Mouse (Mus musculus) embryonic stem cell, embryonic (primary cell): ENCODE measurements at regions not wholly inside any gene's neighbourhood (a gene's known extent, or its start where the extent isn't known, plus 50 kb on each side); places are given as distances from the start of the nearest gene placed in this dataset.

ENCODE experiments used
- CTCF ChIA-PET, 4 experiments: fragments of 300-600 bp in 2 of 4; fragments of 350-600 bp in 2 of 4; sonication (Branson Sonifier 250); formaldehyde crosslinking; loops; one replicate each; lab custom pipeline; 2022; ENCODE audit warnings: inconsistent platforms in 2 of 4; lab: Charles Lee
- POLR2A ChIA-PET, 4 experiments: fragments of 300-600 bp in 2 of 4; fragments of 350-600 bp in 2 of 4; sonication (Branson Sonifier 250); formaldehyde crosslinking; loops; one replicate each; lab custom pipeline; 2022; ENCODE audit warnings: antibody characterized with exemption in 4 of 4, inconsistent platforms in 1 of 4; lab: Charles Lee

GRCm38 (mm10) chr5:42767688-42768087 lies 465.3 kb upstream of the Cpeb2 start:
- ChIA-PET CTCF (no interaction called here), POLR2A (no interaction called here)

DNA sequence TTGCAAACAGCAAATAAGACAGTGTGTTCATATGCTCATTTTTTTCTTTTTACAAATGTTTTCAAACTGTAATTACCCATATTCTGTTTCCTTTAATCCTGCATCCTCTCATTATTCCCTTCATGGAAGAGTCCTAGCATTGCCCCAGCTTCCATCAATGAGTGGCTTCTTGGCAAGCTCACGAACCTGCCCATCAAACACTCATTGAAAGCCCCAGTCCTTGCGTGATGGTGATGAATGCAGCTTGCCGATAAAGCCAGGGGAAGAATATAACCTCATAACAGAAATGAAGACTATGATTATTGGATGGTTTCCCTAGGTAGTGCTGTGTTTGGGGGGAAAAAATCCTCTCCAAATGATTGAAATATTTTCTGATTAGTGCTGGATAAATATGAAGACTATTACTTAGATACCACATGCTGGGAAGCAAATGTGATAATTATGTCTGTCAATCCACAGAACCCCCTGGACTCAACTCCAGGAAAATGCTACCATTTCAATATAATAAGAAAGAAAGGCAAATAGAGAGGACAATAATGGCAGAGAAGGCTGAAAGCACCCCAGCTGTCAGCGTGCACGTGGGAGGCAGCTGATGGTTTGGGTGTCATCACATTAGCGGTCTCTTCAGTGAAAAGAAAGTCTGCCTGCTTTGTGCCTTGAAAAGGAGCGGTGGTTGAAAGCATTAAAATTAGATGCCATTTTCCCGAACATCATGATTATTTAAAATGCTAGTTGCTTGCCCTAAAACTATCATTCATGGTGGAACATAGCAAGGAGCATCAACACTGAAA lies 455.7 kb upstream of the Cpeb2 start:
- ChIA-PET POLR2A (interaction anchor here in 1 of 4 experiments (0.7 kb wide), 1 partner anchor 14 kb away, joined by 3 read pairs; no protein-coding TSS in a partner anchor), CTCF (no interaction called here)

GRCm38 (mm10) chr5:42805958-42806357 lies 427.0 kb upstream of the Cpeb2 start:
- ChIA-PET CTCF (no interaction called here), POLR2A (no interaction called here)
